Mouse (Mus musculus) heart, embryonic 10.5 days (tissue): ENCODE measurements around the gene Tdrd5. TPM values are rescaled to one million over a fixed set of nuclear protein-coding genes. Genes with fewer than 3 reads are reported as not detected.

ENCODE experiments used
- DNase-seq: peaks from one replicate; pipeline ENCODE4 v3.0.0-alpha.2; 2017; ENCODE audit warnings: low spot score
- H3K27ac ChIP-seq: fragments of 300-500 bp; sonication (generic); 2 replicates; pipeline ENCODE4 v1.5.1; 2016; ENCODE audit warnings: mild to moderate bottlenecking
- H3K27me3 ChIP-seq: fragments of 300-500 bp; sonication (generic); 2 replicates; pipeline ENCODE4 v1.6.1; 2016; ENCODE audit warnings: mild to moderate bottlenecking; ENCODE audit not compliant: poor library complexity, insufficient read depth, severe bottlenecking
- H3K36me3 ChIP-seq: fragments of 300-500 bp; sonication (generic); 2 replicates; pipeline ENCODE4 v1.6.1; 2016; ENCODE audit warnings: mild to moderate bottlenecking, moderate library complexity
- H3K4me1 ChIP-seq: fragments of 300-500 bp; sonication (generic); 2 replicates; pipeline ENCODE4 v1.6.1; 2016; ENCODE audit warnings: mild to moderate bottlenecking
- H3K4me3 ChIP-seq: fragments of 300-500 bp; sonication (generic); 2 replicates; pipeline ENCODE4 v1.5.1; 2016; ENCODE audit warnings: mild to moderate bottlenecking, moderate library complexity
- H3K9me3 ChIP-seq: fragments of 300-500 bp; sonication (generic); 2 replicates; pipeline ENCODE4 v1.6.1; 2016; ENCODE audit warnings: mild to moderate bottlenecking, moderate library complexity
- WGBS: fragments of 180-500 bp; shearing (Covaris S2); methylation state at CpG from one replicate; pipeline ENCODE4 v1.1.7; 2016; 5-methylcytosine and 5-hydroxymethylcytosine counted together
- polyA plus RNA-seq: library from polyadenylated mRNA; unstranded; fragments of >200 nt; fragmentation: Nextera tagmentation; extraction: Ambion mirVana; gene quantifications from 2 replicates; pipeline ENCODE4 v1.2.1, GENCODE M21; 2016

Gene Tdrd5
- polyA plus RNA-seq, 1 experiment from 2014 or later: 0.21 TPM

DNA sequence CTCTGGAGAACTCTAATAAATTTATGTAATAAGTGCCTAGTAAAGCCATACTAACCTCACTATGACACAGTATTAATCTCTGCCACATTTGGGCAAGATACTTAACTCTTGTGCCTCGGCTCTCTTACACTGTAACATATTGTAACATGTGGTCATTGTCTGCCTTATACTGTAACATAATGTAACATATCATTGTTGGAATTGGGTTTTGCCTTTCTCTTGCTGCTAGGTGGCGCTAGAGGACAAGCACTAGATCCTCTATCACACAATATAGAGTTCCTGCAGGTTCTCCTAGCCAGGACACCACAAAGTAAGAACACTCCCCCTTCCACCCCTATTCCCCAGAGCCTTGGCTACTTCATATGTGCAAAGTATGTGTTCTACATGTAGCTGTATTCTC, 62.4 kb downstream of the Tdrd5 start:
- no peaks in the 10 kb centered on the region for H3K36me3 ChIP-seq
- H3K9me3 ChIP-seq: no peaks in the 10 kb centered on the region
- H3K4me3 ChIP-seq: no peak overlapping the region
- 44% methylated on average over 2 of the region's 2 CpGs for whole genome bisulfite sequencing
- no peak overlapping the region for H3K27ac ChIP-seq
- DNase-seq: no peak
- peaks cover 8% of the 10 kb centered on the region; the same call in 1 of the 2 replicates for H3K27me3 ChIP-seq
- no peaks in the 10 kb centered on the region for H3K4me1 ChIP-seq

GRCm38 (mm10) chr1:156231122-156231521, 72.3 kb downstream of the Tdrd5 start:
- no peak overlapping the region for H3K4me3 ChIP-seq
- H3K27ac ChIP-seq: peak overlapping the region; percentile 42; the same call in 1 of the 2 replicates
- no peaks in the 10 kb centered on the region for H3K36me3 ChIP-seq
- H3K9me3 ChIP-seq: no peaks in the 10 kb centered on the region
- WGBS: 80% methylated on average over 6 of the region's 6 CpGs
- H3K27me3 ChIP-seq: no peaks in the 10 kb centered on the region
- peaks cover 24% of the 10 kb centered on the region for H3K4me1 ChIP-seq
- DNase-seq: no peak

GRCm38 (mm10) chr1:156230339-156231089, 73.0 kb downstream of the Tdrd5 start:
- DNase-seq: no peak
- H3K27me3 ChIP-seq: no peaks in the 10 kb centered on the region
- WGBS: 40% methylated on average over 9 of the region's 9 CpGs
- peak overlapping the region; percentile 42; the same call in 1 of the 2 replicates for H3K27ac ChIP-seq
- no peaks in the 10 kb centered on the region for H3K36me3 ChIP-seq
- H3K9me3 ChIP-seq: no peaks in the 10 kb centered on the region
- peaks cover 24% of the 10 kb centered on the region for H3K4me1 ChIP-seq
- no peak overlapping the region for H3K4me3 ChIP-seq

GRCm38 (mm10) chr1:156229448-156229847, 74.0 kb downstream of the Tdrd5 start:
- H3K4me1 ChIP-seq: peaks cover 24% of the 10 kb centered on the region
- peak overlapping the region; percentile 71 for H3K27ac ChIP-seq
- no peaks in the 10 kb centered on the region for H3K27me3 ChIP-seq
- DNase-seq: peak; percentile 89
- no peaks in the 10 kb centered on the region for H3K9me3 ChIP-seq
- no peak overlapping the region for H3K4me3 ChIP-seq
- no peaks in the 10 kb centered on the region for H3K36me3 ChIP-seq
- 25% methylated on average over 7 of the region's 7 CpGs for WGBS

DNA sequence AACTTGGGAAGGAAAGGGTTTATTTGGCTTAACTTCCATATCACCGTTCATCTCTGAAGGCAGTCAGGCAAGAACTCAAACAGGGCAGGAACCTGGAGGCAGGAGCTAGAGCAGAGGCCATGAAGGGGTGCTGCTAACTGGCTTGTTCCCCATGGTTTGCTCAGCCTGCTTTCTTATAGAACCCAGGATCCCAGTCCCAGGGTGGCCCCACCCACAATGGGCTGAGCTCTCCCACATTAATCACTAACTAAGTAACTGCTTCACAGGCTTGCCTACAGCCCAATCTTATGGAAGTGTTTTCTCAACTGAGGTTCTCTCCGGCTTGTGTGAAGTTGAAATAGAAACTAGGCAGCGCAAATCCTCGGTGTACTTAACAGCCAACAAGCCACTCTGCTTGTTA, 74.7 kb downstream of the Tdrd5 start:
- Histone ChIP-seq H3K4me3 (no peak overlapping the region), H3K27me3 (no peaks in the 10 kb centered on the region), H3K9me3 (no peaks in the 10 kb centered on the region), H3K4me1 (peaks cover 24% of the 10 kb centered on the region), H3K36me3 (no peaks in the 10 kb centered on the region), H3K27ac (no peak overlapping the region)
- 81% methylated on average over 4 of the region's 4 CpGs for WGBS
- DNase-seq: no peak

DNA sequence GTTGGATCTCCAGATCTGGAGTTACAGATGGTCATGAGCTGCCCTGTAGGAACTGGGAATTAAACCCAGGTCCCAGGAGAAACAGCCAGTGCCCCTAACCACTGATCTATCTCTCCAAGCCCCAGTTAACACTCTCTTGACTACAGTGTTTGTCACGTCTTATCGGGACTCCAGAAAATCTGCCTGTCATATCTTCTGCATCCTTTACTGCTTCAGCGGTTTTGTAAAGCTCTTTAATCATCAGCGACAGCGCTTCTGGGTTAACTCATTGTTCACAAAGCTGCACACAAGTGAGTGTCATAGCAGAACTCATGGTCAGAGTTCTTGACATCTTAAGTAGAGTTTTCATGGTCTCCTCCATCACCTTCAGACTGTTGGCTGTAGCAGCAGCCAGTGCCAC, 76.6 kb downstream of the Tdrd5 start:
- peak; percentile 71 for DNase-seq
- peaks cover 41% of the 10 kb centered on the region for H3K4me1 ChIP-seq
- no peak overlapping the region for H3K27ac ChIP-seq
- 54% methylated on average over 5 of the region's 5 CpGs for WGBS
- H3K9me3 ChIP-seq: no peaks in the 10 kb centered on the region
- no peaks in the 10 kb centered on the region for H3K27me3 ChIP-seq
- H3K4me3 ChIP-seq: no peak overlapping the region
- no peaks in the 10 kb centered on the region for H3K36me3 ChIP-seq

DNA sequence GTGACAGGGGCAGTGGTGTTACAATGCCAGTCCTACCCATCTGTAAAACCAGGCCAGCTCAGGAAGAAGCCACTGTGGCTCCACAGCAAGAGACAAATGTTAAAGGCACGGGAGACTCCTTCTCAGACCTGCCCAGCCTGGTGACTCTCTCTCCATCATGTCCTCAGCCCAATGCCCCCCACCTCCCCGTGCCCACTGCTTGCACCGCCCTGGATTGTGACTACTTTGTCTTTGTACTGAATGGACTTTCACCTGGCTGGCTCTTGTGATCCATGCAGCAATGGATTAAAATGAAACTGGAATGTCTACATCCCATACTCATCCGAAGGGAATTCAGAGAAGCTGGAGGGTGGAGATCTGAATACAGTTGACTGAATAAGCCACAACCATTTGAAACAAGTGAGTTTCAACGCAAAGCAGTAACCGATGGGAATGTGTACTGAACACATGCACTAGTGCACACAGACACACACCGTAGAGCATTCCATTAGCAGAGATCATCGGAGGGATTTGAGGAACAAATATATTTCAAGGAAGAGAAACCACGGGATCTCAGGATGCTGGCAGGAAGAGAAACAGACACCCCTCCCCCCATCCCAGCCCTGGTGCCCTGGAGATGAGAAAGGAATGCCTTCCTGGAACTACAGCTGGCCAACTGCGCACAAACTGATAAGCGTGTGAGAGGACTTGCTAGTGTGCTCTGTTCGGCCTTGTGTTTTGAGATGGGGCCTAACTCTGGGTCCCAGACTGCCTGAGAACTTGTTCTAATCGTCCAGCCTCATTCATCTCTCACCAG, 81.1 kb downstream of the Tdrd5 start:
- WGBS: 42% methylated on average over 13 of the region's 13 CpGs
- H3K27me3 ChIP-seq: no peaks in the 10 kb centered on the region
- H3K9me3 ChIP-seq: no peaks in the 10 kb centered on the region
- H3K36me3 ChIP-seq: no peaks in the 10 kb centered on the region
- peaks cover 46% of the 10 kb centered on the region for H3K4me1 ChIP-seq
- H3K4me3 ChIP-seq: 0 out of 2 replicates have a peak overlapping the region, but pooled peaks have one; percentile 5
- peak; percentile 96 for DNase-seq
- peak overlapping the region; percentile 85 for H3K27ac ChIP-seq

GRCm38 (mm10) chr1:156221327-156221726, 82.1 kb downstream of the Tdrd5 start:
- DNase-seq: no peak
- Histone ChIP-seq H3K4me1 (peaks cover 52% of the 10 kb centered on the region), H3K4me3 (no peak overlapping the region), H3K27me3 (no peaks in the 10 kb centered on the region), H3K9me3 (no peaks in the 10 kb centered on the region), H3K27ac (peak overlapping the region; percentile 85), H3K36me3 (no peaks in the 10 kb centered on the region)
- 49% methylated on average over 2 of the region's 2 CpGs for WGBS

DNA sequence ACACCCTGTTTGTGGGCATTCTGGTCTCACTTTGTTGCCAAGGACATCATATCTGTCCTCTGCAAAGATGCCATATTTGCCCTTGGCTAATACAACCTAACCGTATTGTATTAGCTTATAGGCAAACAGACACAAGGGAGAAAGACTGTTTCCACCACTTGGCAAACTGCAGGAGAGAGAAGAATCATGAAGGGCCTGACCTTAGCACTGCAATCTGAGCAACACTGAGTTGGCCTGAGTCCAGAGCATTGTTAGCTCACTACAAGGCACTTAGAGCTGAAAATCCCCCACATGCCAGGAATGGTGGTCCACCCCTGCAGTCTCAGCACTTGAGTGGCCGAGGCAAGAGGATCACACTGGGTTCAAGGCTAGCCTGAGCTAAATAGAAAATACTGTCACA, 84.9 kb downstream of the Tdrd5 start:
- Histone ChIP-seq H3K27ac (peak overlapping the region; percentile 70), H3K4me3 (no peak overlapping the region), H3K4me1 (peaks cover 59% of the 10 kb centered on the region), H3K9me3 (no peaks in the 10 kb centered on the region), H3K27me3 (no peaks in the 10 kb centered on the region), H3K36me3 (no peaks in the 10 kb centered on the region)
- WGBS: 74% methylated on average over 2 of the region's 2 CpGs
- no peak for DNase-seq

DNA sequence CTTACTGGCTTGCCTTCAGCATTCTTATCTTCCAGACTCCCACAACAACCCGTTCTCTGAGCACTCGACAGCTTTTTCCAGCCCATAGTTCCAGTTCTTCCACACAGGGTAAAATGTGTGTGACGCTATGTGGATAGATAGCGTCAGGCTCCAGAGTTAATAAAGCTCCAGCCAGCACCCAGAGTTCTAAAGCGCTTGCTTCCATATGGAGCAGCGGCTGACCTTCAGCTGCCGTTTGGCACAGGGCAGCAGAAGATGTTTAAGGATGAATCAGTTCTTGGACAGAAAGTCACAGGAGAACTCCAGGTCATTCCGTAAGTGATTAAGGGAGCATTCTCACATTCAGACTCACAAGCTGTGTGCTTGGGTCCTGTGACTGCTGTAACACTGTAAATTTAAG, 85.5 kb downstream of the Tdrd5 start:
- no peaks in the 10 kb centered on the region for H3K9me3 ChIP-seq
- no peaks in the 10 kb centered on the region for H3K27me3 ChIP-seq
- 37% methylated on average over 8 of the region's 8 CpGs for WGBS
- H3K27ac ChIP-seq: peak overlapping the region; percentile 70
- DNase-seq: no peak
- H3K4me1 ChIP-seq: peaks cover 57% of the 10 kb centered on the region
- no peak overlapping the region for H3K4me3 ChIP-seq
- H3K36me3 ChIP-seq: no peaks in the 10 kb centered on the region

DNA sequence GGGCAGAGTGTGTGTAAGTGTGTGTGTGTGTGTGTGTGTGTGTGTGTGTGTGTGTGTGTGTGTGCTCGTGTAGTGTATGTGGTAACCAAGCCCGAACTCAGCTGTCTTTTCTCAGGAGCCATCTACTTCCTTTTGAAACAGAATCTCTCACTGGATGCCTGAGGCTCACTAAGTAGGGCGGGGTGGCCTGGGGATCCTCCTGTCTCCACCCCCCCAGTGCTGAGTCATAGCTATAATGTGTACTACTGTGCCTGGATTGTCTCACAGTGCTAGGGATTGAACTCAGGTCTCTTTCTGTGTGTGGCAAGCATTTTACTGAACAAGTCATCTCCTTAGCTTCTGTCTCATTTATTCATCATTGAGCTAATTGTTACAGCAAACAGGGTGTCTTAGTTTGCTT, 86.1 kb downstream of the Tdrd5 start:
- no peaks in the 10 kb centered on the region for H3K36me3 ChIP-seq
- 51% methylated on average over 3 of the region's 3 CpGs for WGBS
- no peaks in the 10 kb centered on the region for H3K9me3 ChIP-seq
- H3K4me1 ChIP-seq: peaks cover 55% of the 10 kb centered on the region
- no peak overlapping the region for H3K4me3 ChIP-seq
- peak; percentile 89 for DNase-seq
- peak overlapping the region; percentile 70 for H3K27ac ChIP-seq
- no peaks in the 10 kb centered on the region for H3K27me3 ChIP-seq

DNA sequence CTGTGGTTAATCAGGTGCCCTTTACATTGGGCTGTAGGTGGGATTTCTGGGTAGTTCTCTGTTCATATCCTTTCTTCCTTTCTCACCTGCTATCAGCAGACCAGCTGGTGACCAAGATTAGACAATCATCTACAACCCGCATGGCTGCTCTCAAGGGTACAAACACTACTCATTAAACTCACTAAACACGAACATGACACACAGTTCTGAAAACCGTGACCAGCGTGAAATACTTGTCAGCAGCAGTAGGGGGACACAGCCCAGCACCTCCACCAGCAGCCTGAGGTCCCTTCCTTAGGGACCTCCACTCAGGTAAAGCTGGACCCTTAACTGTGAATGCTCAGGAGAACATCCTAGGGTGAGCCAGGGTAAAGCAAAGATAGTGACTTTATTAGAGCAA, 87.2 kb downstream of the Tdrd5 start:
- 64% methylated on average over 4 of the region's 4 CpGs for WGBS
- DNase-seq: no peak

DNA sequence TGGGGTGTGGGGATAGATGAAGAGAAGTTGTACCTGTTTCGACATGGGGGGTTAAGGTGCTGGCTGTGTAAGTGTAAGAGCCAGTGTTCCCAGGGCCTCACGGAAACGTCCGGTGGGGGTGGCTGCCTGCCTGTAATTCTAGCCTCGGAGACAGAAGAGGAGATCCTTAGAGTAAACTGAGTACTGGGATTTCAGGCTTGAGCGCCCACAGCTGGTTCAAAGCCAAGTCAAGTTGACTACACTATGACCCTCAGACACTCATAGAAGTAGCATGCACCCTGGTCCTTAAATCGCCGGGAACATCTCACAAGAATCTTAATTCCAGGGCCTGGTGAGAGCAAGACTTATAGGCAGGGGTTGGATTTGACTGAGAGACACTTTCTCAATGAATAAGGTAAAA, 88.8 kb downstream of the Tdrd5 start:
- H3K9me3 ChIP-seq: no peaks in the 10 kb centered on the region
- no peaks in the 10 kb centered on the region for H3K36me3 ChIP-seq
- H3K4me1 ChIP-seq: peaks cover 42% of the 10 kb centered on the region
- H3K4me3 ChIP-seq: no peak overlapping the region
- no peaks in the 10 kb centered on the region for H3K27me3 ChIP-seq
- no peak for DNase-seq
- WGBS: 87% methylated on average over 8 of the region's 8 CpGs
- H3K27ac ChIP-seq: no peak overlapping the region

More for the DNA sequence above, 87.2 kb downstream of the Tdrd5 start:
- Histone ChIP-seq H3K36me3 (no peaks in the 10 kb centered on the region), H3K4me1 (peaks cover 44% of the 10 kb centered on the region), H3K27ac (peak overlapping the region; percentile 70; the same call in 1 of the 2 replicates), H3K4me3 (no peak overlapping the region), H3K9me3 (no peaks in the 10 kb centered on the region), H3K27me3 (no peaks in the 10 kb centered on the region)
